Mouse (Mus musculus) C2C12 (cell line): ENCODE data around the gene Foxf2.

Experiments used
- CEBPB ChIP-seq: IDR thresholded peaks from one replicate; pipeline ENCODE4 v1.6.1; 2011; ENCODE audit warnings: low read depth, mild to moderate bottlenecking, control low read depth, moderate library complexity
- CTCF ChIP-seq: IDR thresholded peaks from one replicate; pipeline ENCODE4 v1.5.1; 2011; ENCODE audit not compliant: control insufficient read depth, insufficient read depth, insufficient read length
- MAX ChIP-seq: IDR thresholded peaks from one replicate; pipeline ENCODE4 v1.6.1; 2011; ENCODE audit warnings: mild to moderate bottlenecking, control low read depth
- MYOD1 ChIP-seq: IDR thresholded peaks from one replicate; pipeline ENCODE4 v1.6.1; 2011; ENCODE audit warnings: low read depth; ENCODE audit not compliant: control insufficient read depth, insufficient read length
- MYOG ChIP-seq: IDR thresholded peaks from one replicate; pipeline ENCODE4 v1.6.1; 2011; ENCODE audit not compliant: control insufficient read depth, insufficient read length; ENCODE audit errors: extremely low read depth

DNA sequence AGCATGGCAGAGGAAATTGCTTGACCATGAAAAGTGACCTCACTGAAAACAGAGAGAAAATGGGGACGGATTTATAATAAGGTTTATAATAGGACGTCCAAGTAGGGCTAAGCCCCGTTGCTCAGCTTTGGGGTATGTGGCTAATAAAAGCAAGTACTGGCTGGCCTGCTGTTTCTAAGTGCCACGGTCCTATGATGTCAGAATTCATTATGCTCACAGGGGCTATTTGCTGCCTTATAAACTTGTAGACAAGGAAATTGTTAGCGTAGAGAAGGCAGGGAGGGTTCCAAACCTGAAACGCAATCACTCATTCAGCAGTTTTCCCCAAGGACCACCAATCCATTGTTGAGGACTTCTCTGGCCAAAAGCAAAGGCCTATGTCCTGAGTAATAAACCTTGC lies 21.7 kb upstream of the Foxf2 start:
- TF ChIP-seq CTCF (no peak), MYOD1 (no peak), MAX (no peak), MYOG (no peak), CEBPB (no peak)
